Mouse (Mus musculus) B cell, adult 62 days (primary cell): ENCODE data around the gene Prss54. TPM values are rescaled to one million over a fixed set of nuclear protein-coding genes. Genes with fewer than 3 reads are reported as not detected.

Experiments
- total RNA-seq: library from RNA; stranded (reverse); gene quantifications from 4 replicates; pipeline ENCODE4 v1.2.4, GENCODE M21; 2023

Gene Prss54
- not detected in 4 replicates for total RNA-seq

DNA sequence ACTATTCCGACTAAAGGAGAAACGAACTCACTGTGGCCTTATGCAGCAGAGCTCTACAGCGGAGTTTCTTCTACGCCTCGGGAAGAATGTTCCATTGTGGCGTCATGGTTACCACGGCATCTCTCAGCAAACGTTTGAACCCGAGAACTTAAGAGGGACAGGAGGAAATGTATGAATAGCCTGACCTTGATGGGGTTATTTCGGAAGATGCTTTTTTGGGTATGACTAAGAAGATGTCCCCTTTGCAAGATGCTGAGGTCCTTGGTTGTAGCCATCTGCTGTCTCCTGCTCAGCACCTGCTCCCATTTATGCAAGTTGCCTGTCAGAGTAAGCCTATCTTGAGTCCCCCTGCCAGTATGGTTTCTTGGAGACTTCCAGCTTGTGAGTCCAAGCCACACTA lies at the start of gene Prss54:
Prss54 (minus strand) TSS at position 101 of the 400 bp plus-strand sequence.

DNA sequence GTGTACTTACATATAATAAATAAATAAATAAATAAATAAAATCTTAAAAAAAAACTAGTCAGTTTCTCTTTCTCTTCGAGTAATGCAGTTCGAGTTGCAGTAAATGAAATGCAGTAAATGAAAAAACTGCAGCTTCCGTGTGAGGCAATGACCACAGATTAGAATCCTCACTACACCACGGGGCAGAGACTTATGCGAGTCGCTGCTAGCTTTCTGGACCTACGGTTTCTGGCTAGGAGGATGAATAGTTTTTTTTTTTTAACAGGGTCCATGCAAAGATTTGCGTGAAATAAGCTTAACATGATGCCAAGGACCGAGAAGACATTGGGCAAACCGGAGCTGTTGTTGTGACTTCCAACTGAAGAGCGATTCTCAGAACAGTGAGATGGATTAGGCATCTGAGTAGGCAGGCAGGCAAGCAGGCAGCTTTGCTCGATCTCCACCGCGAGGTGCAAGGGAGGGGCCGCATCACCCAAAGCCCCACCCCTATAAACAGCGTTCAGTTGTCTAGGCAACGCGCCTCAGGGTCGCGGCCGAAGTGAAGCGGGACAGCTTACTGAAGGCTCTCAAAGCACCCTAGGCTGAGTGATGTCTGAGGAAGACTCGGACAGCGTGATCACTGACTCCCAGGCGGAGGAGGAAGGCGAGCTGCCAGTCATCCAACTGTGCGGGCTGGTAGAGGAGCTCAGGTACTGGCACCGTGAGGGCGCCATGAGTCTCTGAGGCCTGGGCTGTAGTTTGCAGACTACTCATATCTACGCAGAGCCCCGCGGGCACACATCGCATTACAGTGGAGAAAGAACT lies 42.4 kb downstream of the Prss54 start, which contains the start of gene Ccdc113:
Ccdc113 (plus strand) TSS at position 502 of the 804 bp plus-strand sequence.

Other genes with a start within 250 kb of the Prss54 start
- gene Zfp319, start 244.4 kb downstream of the Prss54 start, total RNA-seq = 23.1 to 25.3 TPM (median 24.5 TPM) in 4 replicates
- gene Usb1, start 244.1 kb downstream of the Prss54 start, total RNA-seq = 51.5 to 57.0 TPM (median 55.2 TPM) in 4 replicates
- gene Mmp15, start 224.1 kb downstream of the Prss54 start, total RNA-seq = 0.12 TPM in 1 of 4 replicates, not detected in the others
- 133 to 149 TPM (median 143 TPM) in 4 replicates for gene Cfap20, start 141.5 kb downstream of the Prss54 start, total RNA-seq
- gene Csnk2a2, start 86.3 kb downstream of the Prss54 start, total RNA-seq = 74.0 to 86.5 TPM (median 80.2 TPM) in 4 replicates
- not detected in 4 replicates for gene Ccdc113, start 42.3 kb downstream of the Prss54 start, total RNA-seq
- gene Gins3, start 57.1 kb upstream of the Prss54 start, total RNA-seq = 3.7 to 4.7 TPM (median 4.2 TPM) in 4 replicates
- not detected in 4 replicates for gene Ndrg4, start 100.6 kb upstream of the Prss54 start, total RNA-seq
- 24.9 to 34.1 TPM (median 27.5 TPM) in 4 replicates for gene Setd6, start 139.5 kb upstream of the Prss54 start, total RNA-seq
- gene Cnot1, start 231.1 kb upstream of the Prss54 start, total RNA-seq = 298 to 362 TPM (median 320 TPM) in 4 replicates
- gene Sap18b, start 249.0 kb upstream of the Prss54 start, total RNA-seq = 68.4 to 87.9 TPM (median 79.5 TPM) in 4 replicates